16 mouse cellular contexts compared by ENCODE assay signal in genomic region chr15:25027865-25028264, GRCm38 (mm10).
DNase-seq lines count a peak whose midpoint lies in the region; ATAC-seq lines count a peak whose summit lies in the region.
"Had no signal": no experiment of that assay in that cellular context is flagged by ENCODE, and none has a peak within 500 bp of the region (broad histone marks: within the 10 kb centered on the region; RNA-seq: fewer than 3 reads in every experiment).

No protein-coding gene starts in this region.

- H3K27me3 ChIP-seq in forebrain, embryonic 12.5 days: no peaks in the 10 kb centered on the region
- H3K27me3 ChIP-seq in forebrain, embryonic 13.5 days: no peaks in the 10 kb centered on the region
- no peaks in the 10 kb centered on the region for H3K27me3 ChIP-seq in midbrain, embryonic 13.5 days
- no peaks in the 10 kb centered on the region for H3K27me3 ChIP-seq in midbrain, embryonic 11.5 days (ENCODE audit: control insufficient read depth, insufficient read depth, low read length)
- H3K27me3 ChIP-seq in hindbrain, embryonic 16.5 days (replicated peaks; ENCODE audit: control insufficient read depth, insufficient read depth, low read length): no peaks in the 10 kb centered on the region
- no peaks in the 10 kb centered on the region for H3K27me3 ChIP-seq in neural tube, embryonic 13.5 days
- H3K27me3 ChIP-seq: embryonic facial prominence, embryonic 15.5 days had no signal

- H3K4me3 ChIP-seq in forebrain, embryonic 12.5 days (replicated peaks): no peak overlapping the region
- H3K4me3 ChIP-seq in forebrain, embryonic 13.5 days: no peak overlapping the region
- no peak overlapping the region for H3K4me3 ChIP-seq in midbrain, embryonic 13.5 days (replicated peaks)
- no peak overlapping the region for H3K4me3 ChIP-seq in midbrain, embryonic 11.5 days (ENCODE audit: low read depth, low read length)
- no peak overlapping the region for H3K4me3 ChIP-seq in hindbrain, embryonic 16.5 days (ENCODE audit: low read length)
- no peak overlapping the region for H3K4me3 ChIP-seq in neural tube, embryonic 13.5 days
- H3K4me3 ChIP-seq: gastrocnemius, adult 2 months had no signal

- no peak overlapping the region for H3K4me2 ChIP-seq in forebrain, embryonic 12.5 days
- H3K4me2 ChIP-seq in forebrain, embryonic 13.5 days: no peak overlapping the region
- no peak overlapping the region for H3K4me2 ChIP-seq in midbrain, embryonic 13.5 days (replicated peaks)
- no peak overlapping the region for H3K4me2 ChIP-seq in midbrain, embryonic 11.5 days
- H3K4me2 ChIP-seq in hindbrain, embryonic 16.5 days (ENCODE audit: low read length): no peak overlapping the region; the same call in 1 of the 2 replicates
- peak overlapping the region; percentile 25 for H3K4me2 ChIP-seq in neural tube, embryonic 13.5 days

- H3K36me3 ChIP-seq in forebrain, embryonic 12.5 days (replicated peaks): no peaks in the 10 kb centered on the region
- H3K36me3 ChIP-seq in forebrain, embryonic 13.5 days (ENCODE audit: poor library complexity, severe bottlenecking): no peaks in the 10 kb centered on the region
- no peaks in the 10 kb centered on the region for H3K36me3 ChIP-seq in midbrain, embryonic 13.5 days
- H3K36me3 ChIP-seq in midbrain, embryonic 11.5 days (ENCODE audit: control insufficient read depth, insufficient read depth, low read length): no peaks in the 10 kb centered on the region
- no peaks in the 10 kb centered on the region for H3K36me3 ChIP-seq in hindbrain, embryonic 16.5 days (ENCODE audit: control insufficient read depth, insufficient read depth, low read length)
- H3K36me3 ChIP-seq in neural tube, embryonic 13.5 days: no peaks in the 10 kb centered on the region
- H3K36me3 ChIP-seq: embryonic facial prominence, embryonic 15.5 days had no signal

- no peaks in the 10 kb centered on the region for H3K9me3 ChIP-seq in forebrain, embryonic 12.5 days
- H3K9me3 ChIP-seq in forebrain, embryonic 13.5 days (replicated peaks): no peaks in the 10 kb centered on the region
- H3K9me3 ChIP-seq in midbrain, embryonic 13.5 days: no peaks in the 10 kb centered on the region
- no peaks in the 10 kb centered on the region for H3K9me3 ChIP-seq in midbrain, embryonic 11.5 days (ENCODE audit: control insufficient read depth, low read length)
- H3K9me3 ChIP-seq in hindbrain, embryonic 16.5 days (ENCODE audit: control insufficient read depth, low read length): no peaks in the 10 kb centered on the region
- H3K9me3 ChIP-seq in neural tube, embryonic 13.5 days: no peaks in the 10 kb centered on the region; the same call in 1 of the 2 replicates
- H3K9me3 ChIP-seq: embryonic facial prominence, embryonic 15.5 days had no signal

- WGBS in forebrain, embryonic 12.5 days: 70% methylated on average over 8 of the region's 8 CpGs
- WGBS in forebrain, embryonic 13.5 days: 58% methylated on average over 8 of the region's 8 CpGs
- 39% methylated on average over 8 of the region's 8 CpGs for WGBS in midbrain, embryonic 13.5 days
- WGBS in midbrain, embryonic 11.5 days: 70% methylated on average over 8 of the region's 8 CpGs
- WGBS in hindbrain, embryonic 16.5 days: 54% methylated on average over 8 of the region's 8 CpGs
- 34% methylated on average over 8 of the region's 8 CpGs for WGBS in neural tube, embryonic 13.5 days

- H3K4me1 ChIP-seq in forebrain, embryonic 12.5 days: peaks cover 9% of the 10 kb centered on the region
- peaks cover 15% of the 10 kb centered on the region for H3K4me1 ChIP-seq in forebrain, embryonic 13.5 days
- peaks cover 26% of the 10 kb centered on the region for H3K4me1 ChIP-seq in midbrain, embryonic 13.5 days (replicated peaks)
- peaks cover 5% of the 10 kb centered on the region; the same call in 1 of the 2 replicates for H3K4me1 ChIP-seq in midbrain, embryonic 11.5 days (ENCODE audit: control insufficient read depth, insufficient read depth, low read length)
- peaks cover 8% of the 10 kb centered on the region for H3K4me1 ChIP-seq in hindbrain, embryonic 16.5 days (ENCODE audit: control insufficient read depth, insufficient read depth, low read depth, low read length)
- H3K4me1 ChIP-seq in neural tube, embryonic 13.5 days (replicated peaks): peaks cover 22% of the 10 kb centered on the region

- DNase-seq in midbrain, embryonic 11.5 days (ENCODE audit: low spot score, missing footprints): no peak
- DNase-seq in adrenal gland, postnatal 4 days (ENCODE audit: low spot score in 2 of 2): no peak
- DNase-seq: adrenal gland, postnatal 10 days; cerebellum, adult 9-10 months; gastrocnemius, adult 2 months; kidney, adult 2 months; thymus, postnatal 14 days had no signal

- ATAC-seq in forebrain, embryonic 12.5 days (ENCODE audit: low FRiP score): peak; percentile 34; the same call in 1 of the 2 replicates
- ATAC-seq in forebrain, embryonic 13.5 days: no peak; the same call in 1 of the 2 replicates
- no peak for ATAC-seq in midbrain, embryonic 13.5 days
- no peak for ATAC-seq in midbrain, embryonic 11.5 days (ENCODE audit: low FRiP score)
- ATAC-seq in hindbrain, embryonic 16.5 days: no peak
- ATAC-seq in neural tube, embryonic 13.5 days (ENCODE audit: low read depth): 0 out of 2 replicates have a peak, but pooled peaks have one; percentile 25

- no peak overlapping the region for H3K9ac ChIP-seq in forebrain, embryonic 12.5 days
- no peak overlapping the region for H3K9ac ChIP-seq in forebrain, embryonic 13.5 days
- no peak overlapping the region for H3K9ac ChIP-seq in midbrain, embryonic 13.5 days (replicated peaks)
- H3K9ac ChIP-seq in midbrain, embryonic 11.5 days (ENCODE audit: low read length): no peak overlapping the region
- no peak overlapping the region for H3K9ac ChIP-seq in hindbrain, embryonic 16.5 days (ENCODE audit: low read depth, low read length)
- H3K9ac ChIP-seq in neural tube, embryonic 13.5 days: no peak overlapping the region
- H3K9ac ChIP-seq: embryonic facial prominence, embryonic 15.5 days; liver, embryonic 14.5 days; lung, embryonic 14.5 days had no signal

- no peak overlapping the region for H3K27ac ChIP-seq in forebrain, embryonic 12.5 days
- H3K27ac ChIP-seq in forebrain, embryonic 13.5 days: no peak overlapping the region
- H3K27ac ChIP-seq in midbrain, embryonic 13.5 days: peak overlapping the region; percentile 54
- H3K27ac ChIP-seq in midbrain, embryonic 11.5 days (ENCODE audit: low read depth, low read length): no peak overlapping the region
- peak overlapping the region; percentile 39; the same call in 1 of the 2 replicates for H3K27ac ChIP-seq in hindbrain, embryonic 16.5 days (ENCODE audit: low read depth, low read length)
- peak overlapping the region; percentile 67 for H3K27ac ChIP-seq in neural tube, embryonic 13.5 days (replicated peaks)
- H3K27ac ChIP-seq: embryonic facial prominence, embryonic 15.5 days; gastrocnemius, adult 2 months; kidney, postnatal 0 days; liver, embryonic 14.5 days had no signal

Comparison
In these comparisons a context has a peak if more than half of its experiments do, and no peak if none do; other contexts are left out.
1. ATAC-seq: peak in forebrain, embryonic 12.5 days (single experiment) and neural tube, embryonic 13.5 days (single experiment); none in forebrain, embryonic 13.5 days (single experiment), midbrain, embryonic 13.5 days (single experiment), midbrain, embryonic 11.5 days (single experiment) and hindbrain, embryonic 16.5 days (single experiment).
2. H3K27ac ChIP-seq: peak in midbrain, embryonic 13.5 days (single experiment), hindbrain, embryonic 16.5 days (single experiment) and neural tube, embryonic 13.5 days (single experiment); none in forebrain, embryonic 12.5 days (single experiment), forebrain, embryonic 13.5 days (single experiment) and midbrain, embryonic 11.5 days (single experiment).